Mouse (Mus musculus): ENCODE results near the gene Wdr59.
"Not testable (repeated sequence)": the region's sequence is repeated elsewhere in the genome, so short reads cannot be mapped to it uniquely, and the experiment has no call there.

Gene Wdr59

GRCm38 (mm10) chr8:111536978-111537764 is 15.3 kb upstream of the Wdr59 start:
- peak; percentile 57 for DNase-seq

GRCm38 (mm10) chr8:111536031-111536977 is 14.4 kb upstream of the Wdr59 start, which contains the start of gene Znrf1:
Gene Znrf1 (plus strand): TSS chr8:111536097.
- DNase-seq = peak; percentile 81

- no peak for DNase-seq
Measured at GRCm38 (mm10) chr8:111535491-111535890, 13.6 kb upstream of the Wdr59 start.

- DNase-seq = no peak
Measured at GRCm38 (mm10) chr8:111533503-111533902, 11.6 kb upstream of the Wdr59 start.

DNA sequence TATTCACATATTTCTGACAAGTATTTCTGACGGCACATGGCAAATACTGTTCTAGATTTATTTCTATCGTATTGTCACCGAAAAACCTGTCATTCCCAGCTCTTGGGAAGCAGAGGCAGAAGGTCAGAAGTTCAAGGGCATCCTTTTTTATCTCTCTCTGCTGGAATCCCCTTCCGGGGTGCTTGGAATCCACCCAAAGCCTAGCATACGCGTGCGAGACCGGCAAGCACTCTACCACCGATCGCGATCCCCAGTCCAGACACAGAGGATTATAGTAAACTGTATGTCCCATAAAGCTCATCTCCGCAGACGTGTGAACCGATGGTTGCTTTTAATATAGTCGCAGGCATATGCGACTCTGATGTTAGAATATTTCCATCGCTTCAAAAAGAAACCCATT is 9.7 kb upstream of the Wdr59 start:
- DNase-seq = no peak

DNA sequence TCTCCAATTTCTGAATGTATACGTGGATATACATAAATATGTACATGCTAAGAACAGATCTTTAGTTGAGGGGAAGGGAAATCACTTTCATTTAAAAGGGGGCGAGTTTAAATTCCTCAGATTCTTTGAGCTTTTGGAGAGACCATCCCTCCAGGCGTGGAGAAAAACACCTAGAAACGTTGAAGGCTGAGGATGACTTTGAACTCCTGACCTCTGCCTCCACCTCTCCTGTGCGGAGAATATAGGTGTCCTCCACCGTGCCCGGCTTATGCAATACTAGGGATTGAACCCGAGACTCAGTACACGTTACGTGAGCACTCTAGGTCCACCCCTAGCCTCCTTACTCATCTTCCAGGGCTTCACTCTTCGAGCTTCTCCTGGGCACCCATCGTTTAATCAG is 9.3 kb upstream of the Wdr59 start:
- DNase-seq = no peak

DNA sequence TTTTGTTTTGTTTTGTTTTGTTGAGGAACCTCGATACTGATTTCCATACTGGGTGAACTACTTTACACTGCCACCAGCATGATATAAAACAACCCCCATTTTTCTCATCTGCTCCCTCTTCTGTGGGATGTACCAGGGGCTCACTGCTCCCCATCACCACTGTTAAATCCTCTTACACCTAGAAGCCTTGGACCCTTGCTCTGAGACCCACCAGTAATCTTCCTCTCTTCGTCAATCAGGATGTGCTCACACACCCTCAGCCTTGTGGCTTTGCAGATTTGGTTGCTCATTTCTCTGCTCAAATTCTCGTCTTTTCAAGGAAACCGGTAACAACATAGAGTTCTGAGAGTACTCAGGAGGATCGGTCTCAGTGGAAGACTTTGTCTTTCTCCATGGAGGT is 6.2 kb upstream of the Wdr59 start:
- no peak for DNase-seq

DNA sequence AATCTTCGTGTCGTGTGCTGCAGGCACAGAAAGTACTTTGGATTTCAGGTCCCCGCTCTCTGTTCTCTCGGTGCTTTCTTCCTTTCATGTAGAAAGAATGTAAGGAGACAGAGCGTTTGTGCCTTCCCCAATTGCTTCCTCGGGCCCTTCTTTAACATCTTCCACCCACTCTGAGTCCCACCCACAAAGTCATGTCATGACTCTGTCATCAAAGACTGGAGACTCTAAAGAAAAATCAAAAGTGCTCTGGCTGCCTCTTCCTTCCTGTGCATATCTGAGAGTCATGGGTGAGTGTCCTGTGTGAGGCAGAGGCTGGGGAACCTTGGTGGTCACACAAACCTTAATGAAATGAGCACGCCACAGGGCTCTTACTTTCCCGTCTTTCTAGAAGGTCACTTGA is 5.3 kb upstream of the Wdr59 start:
- DNase-seq = no peak

DNA sequence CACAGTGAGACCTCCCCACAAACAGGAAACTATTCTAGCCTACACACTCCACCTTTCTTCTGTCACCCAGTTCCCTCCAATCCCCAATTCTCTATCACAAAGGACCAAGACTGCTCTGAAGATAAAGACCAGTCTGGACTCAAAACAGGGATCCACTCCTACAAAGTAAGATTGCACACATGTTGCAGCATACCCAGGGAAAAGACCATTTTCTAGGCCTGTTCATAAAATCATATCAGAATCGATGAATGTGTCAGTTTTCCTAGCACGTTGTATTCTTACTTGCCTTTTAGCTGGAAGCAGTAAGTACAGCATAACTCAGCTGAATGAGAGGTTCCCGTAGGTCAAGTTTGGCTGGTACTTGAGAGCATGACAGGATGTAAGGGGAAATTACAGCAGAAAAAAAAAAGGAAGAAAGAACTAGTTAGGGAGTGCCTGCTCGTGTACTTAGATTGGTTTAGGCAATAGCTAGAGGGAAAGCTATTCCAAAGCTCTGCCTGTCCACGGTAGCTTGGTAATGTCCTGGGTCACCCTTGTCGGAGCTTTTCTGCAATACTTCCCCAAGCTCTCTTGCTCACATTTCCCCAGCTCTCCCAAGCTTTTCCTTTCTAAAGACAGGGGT is 4.6 kb upstream of the Wdr59 start:
- DNase-seq = no peak

DNA sequence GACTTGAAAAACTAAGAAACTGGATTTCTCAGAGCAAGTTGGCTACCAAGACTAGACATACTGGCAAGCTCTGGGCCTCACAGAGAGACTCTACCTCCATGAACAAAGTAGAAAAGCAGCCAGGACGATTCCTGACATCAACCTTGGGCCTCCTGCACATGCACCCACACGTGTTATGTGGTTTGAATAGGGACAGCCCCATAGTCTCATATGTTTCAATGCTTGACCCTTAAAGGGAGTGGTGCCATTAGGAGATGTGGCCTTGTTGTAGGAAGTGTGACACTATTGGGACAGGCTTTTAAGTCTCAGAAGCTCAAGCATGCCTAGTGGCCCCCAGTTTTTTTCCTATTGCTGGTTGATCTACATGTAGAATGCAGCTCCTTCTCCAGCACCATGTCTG is 4.4 kb downstream of the Wdr59 start:
- DNase-seq = no peak

GRCm38 (mm10) chr8:111516451-111517035 is 5.3 kb downstream of the Wdr59 start:
- no peak for DNase-seq

GRCm38 (mm10) chr8:111513446-111513845 is 8.4 kb downstream of the Wdr59 start:
- DNase-seq = no peak

DNA sequence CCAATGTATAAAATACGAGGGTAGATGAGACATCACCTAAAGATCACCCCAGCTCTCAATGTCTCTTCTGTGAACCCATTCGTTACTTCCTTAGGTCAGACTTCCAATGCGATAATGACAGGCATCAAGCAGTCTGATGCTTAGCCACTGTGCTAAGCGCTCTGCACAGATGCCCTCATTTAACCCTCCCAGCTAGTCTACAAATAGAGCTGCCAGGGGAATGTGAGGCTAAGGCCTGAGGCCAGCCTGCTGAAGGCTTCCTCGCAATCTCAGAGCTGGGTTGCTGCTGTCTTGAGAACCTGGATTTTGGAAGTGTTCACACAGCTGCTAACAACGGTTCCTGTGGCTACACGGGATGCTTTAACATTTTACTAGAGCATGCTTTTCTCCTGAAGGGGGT is 9.0 kb downstream of the Wdr59 start:
- DNase-seq = no peak

DNA sequence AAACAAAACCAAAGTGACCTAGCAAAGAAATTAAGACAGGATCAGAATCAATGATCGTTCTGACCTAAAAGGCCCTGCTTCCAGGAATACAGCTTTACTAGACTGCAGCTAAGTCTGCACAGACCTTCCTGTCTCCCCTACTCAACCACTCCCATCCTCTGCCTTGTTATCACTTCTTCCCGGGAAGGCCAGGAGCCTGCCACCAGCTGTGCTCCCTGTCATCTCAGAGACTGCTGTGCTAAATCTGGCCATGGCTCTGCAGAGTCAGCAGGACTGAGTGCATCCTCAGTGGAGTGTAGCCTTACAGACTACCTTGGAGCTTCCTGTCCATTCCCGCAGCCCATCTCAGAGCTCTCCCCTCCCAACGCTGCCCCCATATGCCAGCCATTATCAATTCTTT is 11.5 kb downstream of the Wdr59 start:
- no peak for DNase-seq

- DNase-seq = no peak
Measured at GRCm38 (mm10) chr8:111509278-111509677, 12.6 kb downstream of the Wdr59 start.

- no peak for DNase-seq
Measured at GRCm38 (mm10) chr8:111508566-111508965, 13.3 kb downstream of the Wdr59 start.

GRCm38 (mm10) chr8:111501724-111502464 is 20.0 kb downstream of the Wdr59 start:
- no peak for DNase-seq

- DNase-seq = not testable (repeated sequence)
Measured at GRCm38 (mm10) chr8:111498249-111498648, 23.6 kb downstream of the Wdr59 start.

- DNase-seq = no peak
Measured at GRCm38 (mm10) chr8:111496326-111496725, 25.6 kb downstream of the Wdr59 start.

DNA sequence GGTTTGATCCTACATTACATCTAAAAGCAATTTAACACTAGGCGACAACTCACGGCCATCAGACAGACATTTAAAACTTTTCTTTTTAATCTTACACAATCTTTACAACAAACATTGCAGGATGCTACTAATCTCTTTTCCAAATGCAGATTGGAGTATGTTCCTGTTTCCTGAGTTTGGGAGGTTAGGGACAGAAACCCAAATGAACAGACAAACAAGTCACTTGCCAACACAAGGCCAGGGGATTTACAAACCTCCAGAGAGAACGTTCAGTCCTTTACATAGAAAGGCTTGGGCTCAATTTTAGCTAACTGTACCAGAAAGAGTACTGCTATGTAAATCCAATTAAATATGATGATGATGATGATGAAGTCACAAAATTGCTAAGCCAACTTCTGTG is 28.7 kb downstream of the Wdr59 start:
- no peak for DNase-seq

GRCm38 (mm10) chr8:111492508-111492907 is 29.4 kb downstream of the Wdr59 start:
- no peak for DNase-seq

DNA sequence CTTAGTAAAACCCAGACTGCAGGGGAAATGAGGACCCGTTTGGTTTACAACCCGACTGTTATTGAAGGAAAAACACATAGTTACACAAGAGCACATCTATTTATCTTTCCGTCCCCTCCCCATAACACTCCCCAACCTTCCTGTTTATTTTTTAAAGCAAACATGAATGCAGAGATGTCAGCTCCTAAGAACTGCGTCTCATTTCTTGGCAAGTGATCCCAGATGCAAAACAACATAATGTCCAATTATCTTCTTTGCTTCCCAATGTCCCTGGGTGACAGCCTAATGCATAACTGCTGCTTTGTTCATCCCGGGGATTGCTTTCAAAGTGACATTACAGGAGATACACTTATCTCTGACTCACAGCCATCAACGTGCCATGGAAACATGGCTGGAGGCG is 30.7 kb downstream of the Wdr59 start:
- no peak for DNase-seq

Data from right cerebral cortex, postnatal 25 days (tissue).